Mouse (Mus musculus) kidney, adult 11 months (tissue): ENCODE results near the gene Agbl1.
"Not testable (repeated sequence)": the region's sequence is repeated elsewhere in the genome, so short reads cannot be mapped to it uniquely, and the experiment has no call there.

Source experiments
- DNase-seq: peaks from one replicate; pipeline ENCODE4 v3.0.0; 2022

Gene Agbl1

GRCm38 (mm10) chr7:76229311-76229937 is at the start of gene Agbl1:
Agbl1 (plus strand) TSS chr7:76229887.
- no peak for DNase-seq

GRCm38 (mm10) chr7:76185005-76185658 is 44.6 kb upstream of the Agbl1 start:
- no peak for DNase-seq

- no peak for DNase-seq
Measured at GRCm38 (mm10) chr7:76185681-76186121, 44.0 kb upstream of the Agbl1 start.

GRCm38 (mm10) chr7:76218546-76218945 is 11.1 kb upstream of the Agbl1 start:
- DNase-seq: no peak

GRCm38 (mm10) chr7:76219797-76220469 is 9.8 kb upstream of the Agbl1 start:
- DNase-seq: no peak

- no peak for DNase-seq
Measured at GRCm38 (mm10) chr7:76222691-76223090, 7.0 kb upstream of the Agbl1 start.

- no peak for DNase-seq
Measured at GRCm38 (mm10) chr7:76228881-76229280, 806 bp upstream of the Agbl1 start.

GRCm38 (mm10) chr7:76234321-76234720 is 4.6 kb downstream of the Agbl1 start:
- no peak for DNase-seq

GRCm38 (mm10) chr7:76237497-76237896 is 7.8 kb downstream of the Agbl1 start:
- DNase-seq: no peak

GRCm38 (mm10) chr7:76244839-76245238 is 15.2 kb downstream of the Agbl1 start:
- not testable (repeated sequence) for DNase-seq

- no peak for DNase-seq
Measured at GRCm38 (mm10) chr7:76275061-76275460, 45.4 kb downstream of the Agbl1 start.

GRCm38 (mm10) chr7:76282831-76283230 is 53.1 kb downstream of the Agbl1 start:
- no peak for DNase-seq

GRCm38 (mm10) chr7:76287531-76287930 is 57.8 kb downstream of the Agbl1 start:
- no peak for DNase-seq

- DNase-seq: no peak
Measured at GRCm38 (mm10) chr7:76321866-76322553, 92.3 kb downstream of the Agbl1 start.

GRCm38 (mm10) chr7:76326091-76326490 is 96.4 kb downstream of the Agbl1 start:
- DNase-seq: no peak

- DNase-seq: no peak
Measured at GRCm38 (mm10) chr7:76339308-76339707, 109.6 kb downstream of the Agbl1 start.

GRCm38 (mm10) chr7:76341601-76342000 is 111.9 kb downstream of the Agbl1 start:
- no peak for DNase-seq

- DNase-seq: no peak
Measured at GRCm38 (mm10) chr7:76353469-76353868, 123.8 kb downstream of the Agbl1 start.

- peak; percentile 5 for DNase-seq
Measured at GRCm38 (mm10) chr7:76354510-76354909, 124.8 kb downstream of the Agbl1 start.

- DNase-seq: no peak
Measured at GRCm38 (mm10) chr7:76371269-76371668, 141.6 kb downstream of the Agbl1 start.

GRCm38 (mm10) chr7:76379493-76379892 is 149.8 kb downstream of the Agbl1 start:
- no peak for DNase-seq

- DNase-seq: no peak
Measured at GRCm38 (mm10) chr7:76381986-76382385, 152.3 kb downstream of the Agbl1 start.

- no peak for DNase-seq
Measured at GRCm38 (mm10) chr7:76389240-76389639, 159.6 kb downstream of the Agbl1 start.
